Mouse (Mus musculus): Measurements from ENCODE around the gene Ttc21a.
A peak's percentile ranks its signal among the peaks of the same experiment; 100 is the strongest.
"Not testable (repeated sequence)": the region's sequence is repeated elsewhere in the genome, so short reads cannot be mapped to it uniquely, and the experiment has no call there.

Ttc21a gene

DNA sequence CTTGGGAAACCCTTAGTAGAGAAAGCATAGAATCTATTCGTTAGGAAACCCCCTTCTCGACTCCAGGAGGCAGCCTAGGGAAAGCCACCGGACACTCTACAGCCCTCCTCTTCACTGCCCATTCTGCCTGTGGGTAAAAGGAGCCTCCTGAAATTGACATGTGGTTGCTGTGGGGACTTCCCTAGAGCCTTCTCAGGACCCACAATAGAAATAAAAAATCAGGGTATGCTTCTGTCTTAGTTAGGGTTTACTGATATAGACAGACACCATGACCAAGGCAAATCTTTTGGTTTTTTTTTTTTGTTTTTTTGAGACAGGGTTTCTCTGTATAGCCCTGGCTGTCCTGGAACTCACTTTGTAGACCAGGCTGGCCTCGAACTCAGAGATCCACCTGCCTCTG, 58.7 kb downstream of the Ttc21a start:
- DNase-seq (ENCODE audit: extremely low spot score, low spot score), result no peak

GRCm38 (mm10) chr9:119998776-119999175, 61.4 kb downstream of the Ttc21a start:
- DNase-seq (ENCODE audit: extremely low spot score, low spot score), result no peak

DNA sequence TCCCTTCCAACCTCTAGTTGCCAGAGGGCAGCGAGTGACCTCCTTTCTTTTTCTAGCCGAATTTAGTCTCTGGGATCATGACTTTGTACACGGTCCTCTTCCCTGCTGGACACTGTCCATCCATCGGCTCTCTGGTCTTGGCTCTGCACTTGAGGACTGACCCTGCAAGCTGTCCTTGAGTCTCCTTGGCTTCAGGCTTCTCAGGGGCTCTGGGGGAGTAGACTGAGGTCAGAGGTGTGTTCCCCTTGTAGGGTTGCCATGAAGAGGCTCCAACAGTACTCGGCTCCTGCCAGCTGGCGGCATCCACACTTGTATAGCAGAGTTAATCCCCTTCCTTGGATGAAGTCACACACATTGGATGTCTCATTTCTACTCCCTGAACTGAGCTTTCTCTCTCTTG, 62.2 kb downstream of the Ttc21a start:
- no peak for DNase-seq (ENCODE audit: extremely low spot score, low spot score)

DNA sequence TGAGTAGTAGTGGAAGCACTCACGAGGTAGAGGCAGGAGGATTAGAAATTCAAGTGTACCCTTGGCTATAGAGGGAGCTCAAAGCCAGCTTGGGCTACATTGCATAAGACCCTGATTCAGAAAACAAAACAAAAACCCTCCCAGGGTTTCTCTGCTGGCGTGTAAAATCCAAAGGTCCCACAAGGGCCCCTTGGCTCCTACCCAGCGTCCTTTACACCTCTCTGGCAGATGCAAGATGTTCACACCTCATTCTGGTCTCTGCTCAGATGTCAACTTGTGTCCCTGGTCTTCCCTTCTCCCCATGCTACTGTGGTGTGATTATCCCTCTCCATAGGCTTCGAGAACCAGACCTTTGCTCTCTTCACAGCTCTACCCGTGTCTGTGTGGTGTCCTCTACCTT, 63.4 kb downstream of the Ttc21a start:
- no peak for DNase-seq (ENCODE audit: extremely low spot score, low spot score)

DNA sequence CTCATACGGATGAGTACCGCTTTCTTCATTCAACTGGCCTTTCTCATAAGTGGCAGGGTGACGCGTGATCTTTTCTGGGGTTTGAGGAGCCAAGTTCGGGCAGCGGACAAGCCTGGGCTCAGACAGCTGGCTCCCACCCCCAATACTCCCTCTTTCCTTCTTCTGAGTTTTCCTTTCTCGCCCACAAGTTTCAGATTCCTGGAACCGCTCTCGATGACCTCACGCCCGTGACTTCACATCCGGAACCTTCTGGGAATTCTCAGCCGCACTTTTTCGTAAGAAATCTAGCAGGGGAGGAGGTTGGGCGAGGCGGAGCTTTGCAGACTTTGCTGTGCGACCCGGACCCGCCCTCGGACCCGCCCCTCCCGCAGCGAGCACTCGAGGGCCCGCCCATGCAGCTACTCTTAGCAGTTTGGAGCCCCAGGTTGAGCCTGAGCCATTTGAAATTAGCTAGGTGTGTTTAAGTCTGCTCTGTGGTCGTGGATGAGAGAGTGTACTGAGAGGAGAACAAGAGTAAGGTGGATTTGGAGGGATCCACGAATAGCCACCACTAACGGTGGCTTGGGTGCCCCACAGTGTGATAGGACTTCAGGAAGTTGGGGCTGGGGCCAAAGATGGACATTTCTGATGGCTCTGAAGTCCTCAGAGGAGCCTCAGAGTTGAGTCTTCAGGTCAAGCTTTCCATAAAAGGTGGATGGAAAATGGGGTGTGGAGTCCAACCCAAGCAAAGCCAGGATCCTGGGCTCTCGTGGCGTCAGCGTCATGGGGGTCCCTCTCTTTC, 64.7 kb downstream of the Ttc21a start:
- DNase-seq (ENCODE audit: extremely low spot score, low spot score), result peak; percentile 78

- no peak for DNase-seq (ENCODE audit: extremely low spot score, low spot score)
These were observed 65.5 kb downstream of the Ttc21a start for GRCm38 (mm10) chr9:120002893-120003292.

GRCm38 (mm10) chr9:120005936-120006335, 68.5 kb downstream of the Ttc21a start:
- DNase-seq (ENCODE audit: extremely low spot score, low spot score), result no peak

DNA sequence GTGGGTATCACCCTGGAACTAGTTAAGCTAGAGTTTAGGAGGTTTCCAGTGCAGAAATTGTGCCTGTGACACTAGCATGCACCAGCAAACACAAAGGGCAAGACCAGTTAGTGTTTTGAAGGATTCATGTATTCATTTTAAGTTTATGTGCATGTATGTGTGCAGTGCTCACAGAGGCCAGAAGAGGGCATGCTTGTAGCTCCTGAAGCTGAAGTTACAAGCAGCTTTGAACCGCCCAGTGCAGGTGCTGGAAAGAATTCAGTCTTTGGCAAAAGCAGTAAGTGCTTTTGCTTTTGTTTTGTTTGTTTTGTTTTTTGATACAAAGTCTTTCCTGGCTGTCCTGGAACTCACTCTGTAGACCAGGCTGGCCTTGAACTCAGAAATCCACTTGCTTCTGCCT, 70.4 kb downstream of the Ttc21a start:
- DNase-seq (ENCODE audit: extremely low spot score, low spot score), result no peak

GRCm38 (mm10) chr9:120009226-120009841, 71.9 kb downstream of the Ttc21a start:
- no peak for DNase-seq (ENCODE audit: extremely low spot score, low spot score)

DNA sequence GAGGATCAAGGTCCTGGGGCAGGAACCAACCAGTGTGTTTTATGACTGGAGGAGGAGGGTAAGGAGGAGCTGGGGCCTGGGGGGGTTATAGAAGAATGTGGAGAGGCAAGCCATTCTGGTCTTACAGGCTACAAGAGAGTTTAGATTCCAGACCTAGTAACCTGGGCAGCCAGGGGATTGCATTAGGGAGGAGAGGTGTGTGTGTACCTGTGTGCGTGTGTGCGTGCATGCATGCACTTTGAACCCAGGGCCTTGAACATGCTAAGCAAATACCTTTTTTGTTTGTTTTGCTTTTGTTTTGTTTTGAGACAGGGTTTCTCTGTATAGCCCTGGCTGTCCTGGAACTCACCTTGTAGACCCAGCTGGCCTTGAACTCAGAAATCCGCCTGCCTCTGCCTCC, 72.5 kb downstream of the Ttc21a start:
- DNase-seq (ENCODE audit: extremely low spot score, low spot score), result no peak

DNA sequence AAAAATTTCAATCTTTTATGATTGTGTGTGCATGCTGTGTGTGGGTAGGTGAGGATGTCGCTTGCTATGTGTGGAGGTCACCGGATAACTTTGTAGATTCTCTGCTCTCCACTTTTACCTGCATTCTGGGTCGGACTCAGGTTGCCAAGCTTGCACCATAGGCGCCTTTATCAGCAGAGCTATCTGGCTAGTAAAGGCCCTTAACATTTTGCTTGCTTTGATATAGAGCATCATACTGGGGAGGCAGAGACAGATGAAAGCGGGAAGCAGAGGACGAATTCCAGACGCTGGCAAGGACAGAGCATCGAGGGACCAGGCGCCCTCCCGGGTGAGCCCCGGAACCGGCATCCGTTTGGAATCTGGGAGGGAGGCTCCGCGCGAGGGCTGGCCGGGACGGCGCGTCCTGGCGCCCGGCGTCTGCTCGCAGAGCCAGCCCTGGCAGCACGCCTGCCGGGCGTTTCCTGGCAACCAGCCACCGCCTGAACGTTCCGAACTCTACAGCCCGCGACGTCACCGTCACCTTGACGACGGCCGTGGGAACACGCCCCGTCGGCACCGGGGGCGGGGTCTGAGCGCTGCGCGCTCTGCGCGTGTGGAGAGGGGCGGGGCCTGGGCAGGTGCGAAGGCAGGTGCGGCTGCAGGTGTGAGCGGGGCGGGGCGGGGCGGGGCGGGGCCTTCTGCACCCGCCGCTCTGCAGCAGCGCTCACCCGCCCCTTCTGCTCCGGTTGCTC, 73.5 kb downstream of the Ttc21a start:
- peak; percentile 93 for DNase-seq (ENCODE audit: extremely low spot score, low spot score)

DNA sequence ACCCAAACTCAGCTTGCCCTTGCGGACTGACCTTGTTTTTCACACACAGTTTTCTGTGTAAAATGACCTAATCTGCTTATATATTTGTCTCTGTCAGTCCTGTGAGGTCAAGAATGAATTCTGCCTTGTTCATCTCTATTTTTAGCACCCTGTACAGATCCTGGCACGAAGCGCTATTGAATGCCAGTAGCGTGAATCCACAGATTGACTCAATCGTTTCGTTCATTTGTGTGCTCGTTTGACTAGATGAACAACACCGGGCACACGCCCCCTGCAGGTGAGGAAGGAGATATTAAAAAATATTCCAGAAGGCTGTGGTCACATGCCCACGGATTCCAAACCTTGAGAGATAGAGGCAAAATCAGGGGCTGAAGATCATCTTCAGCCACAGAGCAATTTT, 74.1 kb downstream of the Ttc21a start:
- peak; percentile 68 for DNase-seq (ENCODE audit: extremely low spot score, low spot score)

DNA sequence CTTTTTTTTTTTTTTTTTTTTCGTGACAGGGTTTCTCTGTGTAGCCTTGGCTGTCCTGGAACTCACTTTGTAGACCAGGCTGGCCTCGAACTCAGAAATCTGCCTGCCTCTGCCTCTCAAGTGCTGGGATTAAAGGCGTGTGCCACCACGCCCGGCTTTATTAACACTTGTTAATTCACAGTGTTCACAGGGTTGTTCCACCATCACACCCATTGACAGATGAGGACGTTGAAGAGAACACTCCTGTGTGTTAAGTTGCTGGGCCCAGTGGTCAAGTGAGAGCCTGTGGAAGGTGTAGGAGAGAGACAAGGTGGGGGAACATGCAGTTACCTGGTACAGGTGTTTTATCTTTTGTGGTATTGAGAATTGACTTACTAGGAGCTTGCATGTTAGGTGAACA, 74.8 kb downstream of the Ttc21a start:
- not testable (repeated sequence) for DNase-seq (ENCODE audit: extremely low spot score, low spot score)

DNA sequence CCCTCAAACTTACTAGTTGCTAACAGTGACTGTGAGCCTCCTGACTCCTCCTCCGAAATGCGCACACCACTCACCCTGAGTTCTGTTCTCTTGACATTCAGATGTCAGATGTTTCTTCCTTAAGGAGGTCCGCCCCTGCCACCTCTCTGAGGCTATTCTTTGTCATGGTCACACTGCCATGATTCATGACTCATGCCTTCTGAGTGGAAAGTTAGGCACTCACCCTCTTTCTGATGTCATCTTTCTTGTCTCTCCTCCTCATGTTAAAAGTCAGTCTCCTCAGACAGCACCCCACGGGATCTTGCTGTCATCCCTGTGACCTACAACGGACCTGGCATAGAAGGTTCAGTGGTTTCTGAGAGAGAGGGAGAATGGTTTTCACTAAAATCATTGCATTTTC, 75.4 kb downstream of the Ttc21a start:
- no peak for DNase-seq (ENCODE audit: extremely low spot score, low spot score)

- DNase-seq (ENCODE audit: extremely low spot score, low spot score), result no peak
These were observed 75.9 kb downstream of the Ttc21a start for GRCm38 (mm10) chr9:120013251-120013820.

DNA sequence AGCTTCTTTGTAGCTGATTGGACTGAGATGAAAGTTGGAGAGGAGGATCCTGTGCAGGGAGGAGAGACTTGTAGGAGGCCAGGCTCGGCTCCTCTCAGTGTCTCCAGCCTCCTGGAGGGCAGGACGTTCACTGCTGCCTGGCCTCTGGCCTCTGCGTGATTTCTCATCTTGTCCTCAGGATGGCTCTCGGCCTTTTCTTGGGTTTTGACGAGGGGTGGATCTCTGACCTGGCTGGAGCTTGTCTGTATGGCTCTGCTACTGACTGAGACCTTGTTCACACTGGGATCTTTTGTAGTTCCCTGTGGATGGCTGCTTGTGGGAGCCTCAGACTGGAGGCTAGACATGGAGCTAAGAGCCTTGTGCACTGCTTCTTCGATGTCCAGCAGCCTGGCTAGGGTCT, 77.4 kb downstream of the Ttc21a start:
- DNase-seq (ENCODE audit: extremely low spot score, low spot score), result no peak

DNA sequence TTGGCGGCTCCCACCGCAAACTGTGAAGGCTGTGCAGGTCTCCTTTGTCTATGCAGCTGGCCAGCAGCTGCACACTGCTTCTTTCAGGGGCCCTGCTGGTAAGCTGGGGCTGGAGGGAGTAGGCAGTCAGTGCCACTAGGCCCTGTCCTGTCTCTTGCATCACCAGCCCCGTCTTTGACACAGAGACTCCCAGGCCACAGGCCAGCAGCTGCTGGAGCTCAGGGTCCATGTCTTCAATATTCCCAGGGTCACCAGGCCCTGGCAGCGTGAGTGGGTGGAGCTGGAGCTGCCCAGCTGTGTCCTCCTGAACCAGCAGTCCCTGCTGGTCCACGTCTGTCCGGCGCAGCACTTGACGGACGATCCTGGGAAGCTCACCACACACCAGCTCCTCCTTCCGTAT, 79.5 kb downstream of the Ttc21a start:
- no peak for DNase-seq (ENCODE audit: extremely low spot score, low spot score)
